24 mouse cellular contexts compared by ENCODE assay signal in the genomic region with DNA sequence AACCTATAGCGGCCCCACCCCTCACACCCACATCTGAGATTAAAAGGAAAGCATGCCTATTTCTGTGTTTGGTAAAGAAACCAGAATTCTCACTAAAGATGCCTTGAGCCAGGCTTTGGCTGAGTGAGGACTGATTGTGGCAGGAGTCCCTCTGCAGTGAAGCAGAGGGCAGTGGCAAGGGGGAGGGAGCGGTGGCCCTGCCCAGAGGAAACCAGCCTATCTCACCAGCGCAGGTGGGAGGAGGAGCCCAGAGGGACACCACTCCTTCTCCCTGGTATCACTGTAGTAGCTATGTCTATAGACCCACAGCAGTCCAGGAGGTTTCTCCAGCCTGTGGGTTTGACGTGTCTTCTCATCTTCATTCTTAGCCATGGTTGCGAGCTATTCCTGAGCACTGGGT. TPM values are rescaled to one million over a fixed set of nuclear protein-coding genes. Genes with fewer than 3 reads are reported as not detected.
DNase-seq lines count a peak whose midpoint lies in the region; ATAC-seq and TF ChIP-seq lines count a peak whose summit lies in the region.
"Had no signal": no experiment of that assay in that cellular context is flagged by ENCODE, and none has a peak within 500 bp of the region (broad histone marks: within the 10 kb centered on the region; RNA-seq: fewer than 3 reads in every experiment).

No protein-coding gene starts in this region.

- H3K9ac ChIP-seq in kidney, embryonic 15.5 days: no peak overlapping the region
- peak overlapping the region; percentile 47 for H3K9ac ChIP-seq in liver, embryonic 14.5 days (replicated peaks)
- H3K9ac ChIP-seq: embryonic facial prominence, embryonic 15.5 days; forebrain, embryonic 15.5 days; hindbrain, embryonic 15.5 days; limb, embryonic 15.5 days had no signal

- 89% methylated on average over 5 of the region's 5 CpGs for WGBS in kidney, embryonic 15.5 days
- 26% methylated on average over 5 of the region's 5 CpGs for WGBS in liver, embryonic 14.5 days (ENCODE audit: insufficient replicate concordance)

- peaks cover 92% of the 10 kb centered on the region for H3K36me3 ChIP-seq in kidney, embryonic 15.5 days
- H3K36me3 ChIP-seq in erythroblast, embryonic 14.5 days (ENCODE audit: control insufficient read depth): peaks cover 99% of the 10 kb centered on the region
- H3K36me3 ChIP-seq in liver, embryonic 14.5 days (replicated peaks; ENCODE audit: control insufficient read depth, insufficient read depth, low read depth): peaks cover 65% of the 10 kb centered on the region

- ATAC-seq in kidney, embryonic 15.5 days (replicated peaks; ENCODE audit: low FRiP score): 0 out of 2 replicates have a peak, but pooled peaks have one; percentile 61
- peak; percentile 100 for ATAC-seq in liver, embryonic 14.5 days (ENCODE audit: insufficient read depth)
- ATAC-seq in frontal cortex, adult (ENCODE audit: low TSS enrichment): no peak
- ATAC-seq: activated CD4-positive, CD25-positive, alpha-beta regulatory T cell, adult 4 months; forebrain, embryonic 15.5 days; Patski had no signal

- no peak overlapping the region for H3K4me2 ChIP-seq in kidney, embryonic 15.5 days
- H3K4me2 ChIP-seq in liver, embryonic 14.5 days (ENCODE audit: low read depth): peak overlapping the region; percentile 66
- H3K4me2 ChIP-seq: embryonic facial prominence, embryonic 15.5 days; forebrain, embryonic 15.5 days; hindbrain, embryonic 15.5 days; limb, embryonic 15.5 days; midbrain, embryonic 11.5 days had no signal

- peak; percentile 82 for TF ChIP-seq EP300 in liver, embryonic 14.5 days (IDR thresholded peaks at IDR 0.05; ENCODE audit: low read depth)

- H3K4me3 ChIP-seq in kidney, embryonic 15.5 days (replicated peaks): no peak overlapping the region
- peak overlapping the region; percentile 50 for H3K4me3 ChIP-seq in erythroblast, embryonic 14.5 days (replicated peaks)
- H3K4me3 ChIP-seq in liver, embryonic 14.5 days (ENCODE audit: insufficient read depth in 1 of 2, low read depth in 2 of 2, low read length in 2 of 2): peak overlapping the region; percentile 19 to 30
- H3K4me3 ChIP-seq: embryonic facial prominence, embryonic 15.5 days; forebrain, embryonic 15.5 days; heart, adult 2 months; hindbrain, embryonic 15.5 days; limb, embryonic 15.5 days had no signal

- no peak overlapping the region for H3K27ac ChIP-seq in kidney, embryonic 15.5 days
- peak overlapping the region; percentile 91 for H3K27ac ChIP-seq in liver, embryonic 14.5 days
- H3K27ac ChIP-seq: embryonic facial prominence, embryonic 15.5 days; forebrain, embryonic 15.5 days; heart, adult 2 months; hindbrain, embryonic 15.5 days; limb, embryonic 15.5 days had no signal

- no peak for DNase-seq in kidney, postnatal 14 days
- peak; percentile 83 to 90 (median 87) for DNase-seq in liver, embryonic 14.5 days (ENCODE audit: low read depth in 3 of 3, low spot score in 3 of 3)
- peak; percentile 70 to 80 for DNase-seq in spleen, postnatal 36 days (ENCODE audit: low spot score in 2 of 2)
- no peak for DNase-seq in kidney, postnatal 4 days
- no peak for DNase-seq in layer of hippocampus, postnatal 25 days (ENCODE audit: extremely low spot score in 1 of 2, low spot score in 1 of 2)
- DNase-seq: adrenal gland, postnatal 14 days; cerebellum, adult 9-11 months; embryo, embryonic 11 days; gastrocnemius, postnatal 10 days; heart, adult 2 months; kidney, adult 2 months; kidney, postnatal 36 days; lung, postnatal 10 days; right cerebral cortex, postnatal 25 days had no signal

- no peaks in the 10 kb centered on the region for H3K9me3 ChIP-seq in kidney, embryonic 15.5 days (replicated peaks)
- peaks cover 3% of the 10 kb centered on the region; the same call in 1 of the 2 replicates for H3K9me3 ChIP-seq in erythroblast, embryonic 14.5 days (ENCODE audit: control insufficient read depth, low read length)
- no peaks in the 10 kb centered on the region for H3K9me3 ChIP-seq in liver, embryonic 14.5 days (ENCODE audit: control insufficient read depth, low read length)
- H3K9me3 ChIP-seq: embryonic facial prominence, embryonic 15.5 days; forebrain, embryonic 15.5 days; hindbrain, embryonic 15.5 days; limb, embryonic 15.5 days had no signal

- H3K4me1 ChIP-seq in kidney, embryonic 15.5 days: no peaks in the 10 kb centered on the region
- H3K4me1 ChIP-seq in erythroblast, embryonic 14.5 days (ENCODE audit: control insufficient read depth): peaks cover 90% of the 10 kb centered on the region
- H3K4me1 ChIP-seq in liver, embryonic 14.5 days (replicated peaks; ENCODE audit: control insufficient read depth in 2 of 2, insufficient read depth in 2 of 2, low read length in 1 of 2): peaks cover 37 to 40% of the 10 kb centered on the region in 2 experiments
- H3K4me1 ChIP-seq: embryonic facial prominence, embryonic 15.5 days had no signal

- H3K27me3 ChIP-seq in kidney, embryonic 15.5 days: no peaks in the 10 kb centered on the region
- no peaks in the 10 kb centered on the region for H3K27me3 ChIP-seq in erythroblast, embryonic 14.5 days (ENCODE audit: control insufficient read depth)
- H3K27me3 ChIP-seq in liver, embryonic 14.5 days (ENCODE audit: control insufficient read depth, insufficient read depth, low read length): no peaks in the 10 kb centered on the region
- H3K27me3 ChIP-seq: embryonic facial prominence, embryonic 15.5 days; forebrain, embryonic 15.5 days; hindbrain, embryonic 15.5 days; limb, embryonic 15.5 days; Patski had no signal

- TF ChIP-seq CTCF in liver, embryonic 14.5 days (IDR thresholded peaks at IDR 0.05; ENCODE audit: low read depth): peak; percentile 50

RNA-seq across cellular contexts. Expression of gene Usp42, which starts 31.8 kb away (rescaled TPM):
- polyA plus RNA-seq in kidney, embryonic 15.5 days (2015; fragmentation: Nextera tagmentation; extraction: Ambion mirVana): 17.9 and 19.0 TPM in 2 replicates
- polyA plus RNA-seq in erythroblast, embryonic 14.5 days (2012): 0.63 and 0.69 TPM in 2 replicates
- 1.4 and 1.7 TPM in 2 replicates for polyA plus RNA-seq in liver, embryonic 14.5 days (2012; rRNA removed)
- polyA plus RNA-seq in liver, embryonic 14.5 days (2014; fragmentation: Nextera tagmentation; extraction: Ambion mirVana): 2.5 and 4.1 TPM in 2 replicates
- total RNA-seq in layer of hippocampus, postnatal 25 days (2021): 10 to 100 TPM; 17.0 to 26.5 TPM

Comparison
In these comparisons a context has a peak if more than half of its experiments do, and no peak if none do; other contexts are left out.
1. DNase-seq: peak in liver, embryonic 14.5 days (3 of 3) and spleen, postnatal 36 days (2 of 2); none in kidney, postnatal 14 days (single experiment), kidney, postnatal 4 days (0 of 2) and layer of hippocampus, postnatal 25 days (0 of 2).